Mouse (Mus musculus): ENCODE data around the gene Cdkl3. TPM values are rescaled to one million over a fixed set of nuclear protein-coding genes. Genes with fewer than 3 reads are reported as not detected.
"Not testable (repeated sequence)": the region's sequence is repeated elsewhere in the genome, so short reads cannot be mapped to it uniquely, and the experiment has no call there.

Cdkl3 gene
- total RNA-seq, 2 experiments from 2014 or later = 1.5 to 3.2 TPM

DNA sequence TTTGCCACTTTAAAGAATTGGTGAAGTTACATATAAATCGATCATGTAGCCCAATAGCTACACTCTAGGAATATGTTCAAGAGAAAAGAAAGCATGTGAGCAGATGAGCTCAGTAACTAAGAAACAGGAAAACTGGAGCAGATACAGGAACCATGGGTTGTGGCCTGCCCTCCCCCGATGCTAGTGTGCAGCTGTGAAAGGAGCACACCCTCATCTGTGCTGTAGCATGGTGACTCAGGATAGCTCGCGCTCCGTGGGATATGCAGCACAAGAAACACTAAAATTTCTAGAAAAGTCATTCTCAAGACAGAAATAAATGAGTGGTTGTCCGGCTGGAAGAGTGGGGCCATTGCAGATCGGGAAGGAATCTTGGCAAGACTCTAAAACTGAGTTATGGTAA is 113.1 kb downstream of the Cdkl3 start:
- H3K4me3 ChIP-seq = no peak overlapping the region
- intact Hi-C loops (cut with DNase I) = no loop called here
- H3K27ac ChIP-seq = no peak overlapping the region
- no peak for TF ChIP-seq CTCF (IDR thresholded peaks at IDR 0.05)
- DNase-seq = no peak

DNA sequence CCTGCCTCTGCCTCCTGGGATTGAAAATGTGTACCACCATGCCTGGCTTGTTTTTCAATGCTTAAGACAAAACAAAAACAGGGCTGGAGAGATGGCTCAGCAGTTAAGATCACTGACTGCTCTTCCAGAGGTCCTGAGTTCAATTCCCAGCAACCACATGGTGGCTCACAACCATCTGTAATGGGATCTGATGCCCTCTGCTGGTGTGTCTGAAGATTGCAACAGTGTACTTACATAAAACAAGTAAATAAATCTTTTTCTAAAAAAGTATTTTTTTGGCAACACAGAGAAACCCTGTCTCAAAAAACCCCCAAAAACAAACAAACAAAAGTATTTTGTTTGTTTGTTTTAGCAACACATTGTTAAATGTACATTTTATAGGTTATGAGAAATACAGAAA is 116.4 kb downstream of the Cdkl3 start:
- H3K4me3 ChIP-seq; H3K27ac ChIP-seq; intact Hi-C loops (cut with DNase I); DNase-seq: not testable (repeated sequence)
- peak; percentile 48 for TF ChIP-seq CTCF (IDR thresholded peaks at IDR 0.05)

GRCm38 (mm10) chr11:52122045-52122444 is 118.0 kb downstream of the Cdkl3 start:
- intact Hi-C loops (cut with DNase I) = no loop called here
- no peak for TF ChIP-seq CTCF (IDR thresholded peaks at IDR 0.05)
- no peak overlapping the region for H3K4me3 ChIP-seq

GRCm38 (mm10) chr11:52124468-52124867 is 120.4 kb downstream of the Cdkl3 start:
- TF ChIP-seq CTCF (IDR thresholded peaks at IDR 0.05) = no peak
- no peak overlapping the region for H3K27ac ChIP-seq
- intact Hi-C loops (cut with DNase I) = no loop called here
- no peak overlapping the region for H3K4me3 ChIP-seq
- DNase-seq = no peak

More at GRCm38 (mm10) chr11:52122045-52122444, 118.0 kb downstream of the Cdkl3 start:
- H3K27ac ChIP-seq = no peak overlapping the region
- DNase-seq = no peak

GRCm38 (mm10) chr11:52127169-52127568 is 123.1 kb downstream of the Cdkl3 start:
- intact Hi-C loops (cut with DNase I) = loop anchor here (5.0 kb wide), 1 partner anchor 310 kb away; no protein-coding TSS in a partner anchor

DNA sequence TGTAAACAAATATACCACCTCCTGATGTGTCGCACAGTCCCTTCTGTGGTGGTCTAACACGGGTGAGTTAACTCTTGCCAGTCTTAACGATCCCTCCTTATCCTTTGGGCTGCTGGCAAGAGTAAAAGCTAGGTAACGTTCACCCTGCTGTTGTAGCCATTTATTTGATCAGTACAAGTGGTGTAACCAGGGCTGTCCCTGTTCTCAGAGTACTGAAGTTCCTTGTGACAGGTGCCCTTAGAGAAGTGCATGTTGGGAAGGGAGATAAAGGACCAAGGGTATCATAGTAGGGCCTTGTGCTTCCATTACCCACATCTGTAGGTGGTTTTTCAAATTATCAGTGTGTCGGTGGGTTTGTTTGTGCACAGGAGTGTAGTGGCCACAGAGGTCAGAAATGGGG is 123.7 kb downstream of the Cdkl3 start:
- H3K4me3 ChIP-seq = no peak overlapping the region
- TF ChIP-seq CTCF (IDR thresholded peaks at IDR 0.05) = no peak
- H3K27ac ChIP-seq = no peak overlapping the region
- DNase-seq = no peak
- intact Hi-C loops (cut with DNase I) = loop anchor here (5.0 kb wide), 1 partner anchor 310 kb away; no protein-coding TSS in a partner anchor

More at GRCm38 (mm10) chr11:52127169-52127568, 123.1 kb downstream of the Cdkl3 start:
- H3K27ac ChIP-seq = no peak overlapping the region
- no peak for DNase-seq
- TF ChIP-seq CTCF (IDR thresholded peaks at IDR 0.05) = no peak
- H3K4me3 ChIP-seq = no peak overlapping the region

DNA sequence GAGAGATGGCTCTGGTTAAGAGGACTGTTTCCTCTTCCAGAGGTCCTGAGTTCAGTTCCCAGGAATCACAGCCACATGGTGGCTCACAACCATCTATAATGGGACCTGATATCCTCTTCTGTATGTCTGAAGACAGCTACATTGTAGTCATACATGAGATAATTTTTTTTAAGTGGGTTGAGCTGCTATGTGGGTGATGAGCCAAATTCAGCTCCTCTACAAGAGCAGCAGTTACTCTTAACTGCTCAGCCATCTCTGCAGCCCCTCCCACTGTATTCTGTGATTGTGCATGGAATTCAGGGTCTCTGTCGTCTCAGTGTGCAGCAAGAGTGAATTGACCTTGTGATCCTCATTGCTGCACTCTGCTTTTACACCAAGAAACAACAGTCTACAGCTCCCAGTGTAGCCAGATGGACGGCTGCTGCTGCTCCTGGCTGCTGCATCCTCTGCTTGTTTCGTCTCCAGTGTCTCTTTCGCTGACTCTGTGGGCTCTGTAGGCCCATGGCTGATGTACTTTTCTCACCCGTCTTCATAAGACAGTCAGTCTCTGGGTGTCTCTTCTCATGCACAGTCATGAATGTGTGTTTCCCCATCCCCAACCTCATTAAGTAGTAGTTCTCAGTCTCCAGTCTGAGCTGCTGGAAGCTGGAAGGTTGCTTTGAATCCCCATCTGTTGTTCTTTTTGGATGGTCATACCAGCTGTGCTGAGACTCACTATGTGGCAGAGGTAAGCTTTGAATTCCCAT is 124.5 kb downstream of the Cdkl3 start:
- intact Hi-C loops (cut with DNase I) = loop anchor here (5.0 kb wide), 1 partner anchor 311 kb away; no protein-coding TSS in a partner anchor
- DNase-seq = no peak
- TF ChIP-seq CTCF (IDR thresholded peaks at IDR 0.05) = no peak
- Histone ChIP-seq H3K27ac (no peak overlapping the region), H3K4me3 (no peak overlapping the region)

DNA sequence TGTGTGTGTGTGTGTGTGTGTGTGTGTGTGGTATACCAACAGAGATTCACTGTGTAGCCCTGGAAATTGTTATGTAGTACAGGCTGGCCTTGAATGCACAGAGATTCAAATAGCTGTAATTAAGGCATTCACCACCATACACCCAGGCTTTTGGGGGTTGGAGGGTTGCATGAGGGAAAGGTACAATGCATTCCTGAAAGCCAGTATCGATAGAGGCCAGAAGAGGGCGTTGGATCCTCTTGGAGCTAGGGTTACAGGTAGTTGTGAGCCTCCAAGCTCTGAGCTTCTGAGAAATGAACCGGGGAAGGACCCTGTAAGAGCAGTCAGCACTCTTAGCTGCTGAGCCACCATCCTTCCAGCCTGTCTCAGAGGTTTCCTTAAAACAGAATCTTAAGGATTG is 125.2 kb downstream of the Cdkl3 start:
- intact Hi-C loops (cut with DNase I) = loop anchor here (5.0 kb wide), 1 partner anchor 312 kb away; no protein-coding TSS in a partner anchor
- TF ChIP-seq CTCF (IDR thresholded peaks at IDR 0.05) = peak; percentile 39
- Histone ChIP-seq H3K4me3 (peak overlapping the region; percentile 51; the same call in 1 of the 2 replicates), H3K27ac (peak overlapping the region; percentile 77)
- DNase-seq = no peak

DNA sequence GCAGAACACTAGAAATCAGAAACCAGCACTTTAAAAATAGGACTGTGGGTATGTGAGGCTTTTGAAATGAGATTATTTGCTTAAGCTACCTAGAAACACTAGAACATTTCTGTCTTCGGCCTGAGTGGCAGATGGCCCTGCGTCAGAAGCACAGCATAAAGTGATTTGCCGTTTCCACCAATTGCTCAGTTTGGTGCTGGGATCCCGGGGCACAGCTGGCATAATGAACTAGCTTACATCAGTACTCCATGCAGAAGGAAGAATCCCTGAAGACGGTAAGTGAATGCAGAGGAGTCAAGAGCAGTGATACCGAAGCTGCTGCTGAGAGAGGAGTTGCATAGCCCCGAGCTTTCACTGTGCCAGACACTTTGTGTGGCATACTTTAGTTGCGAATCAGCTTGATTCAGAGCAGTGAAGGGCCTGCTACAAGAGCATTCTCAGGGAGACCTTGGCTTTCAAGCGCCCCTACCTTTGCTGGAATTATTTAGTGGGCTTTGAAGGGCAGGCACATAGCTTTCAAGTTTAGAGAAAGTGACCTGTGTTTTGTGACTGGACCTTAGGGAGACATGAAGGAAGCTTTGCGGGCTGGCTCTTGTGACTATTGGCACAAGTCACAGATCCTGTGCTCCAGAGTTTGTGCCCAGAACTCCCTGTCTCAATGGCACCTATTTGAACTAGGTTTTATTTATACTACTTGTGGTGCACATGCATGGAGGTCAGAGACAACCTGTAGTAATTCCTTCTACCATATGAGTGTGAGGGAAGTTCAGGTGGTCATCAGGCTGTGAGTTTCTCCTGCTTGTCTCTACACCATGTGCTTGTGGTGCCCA is 125.8 kb downstream of the Cdkl3 start:
- peak overlapping the region; percentile 77 for H3K27ac ChIP-seq
- H3K4me3 ChIP-seq = peak overlapping the region; percentile 51
- DNase-seq = peak; percentile 37
- no peak for TF ChIP-seq CTCF (IDR thresholded peaks at IDR 0.05)
- intact Hi-C loops (cut with DNase I) = loop anchor here (5.0 kb wide), 1 partner anchor 313 kb away; no protein-coding TSS in a partner anchor

DNA sequence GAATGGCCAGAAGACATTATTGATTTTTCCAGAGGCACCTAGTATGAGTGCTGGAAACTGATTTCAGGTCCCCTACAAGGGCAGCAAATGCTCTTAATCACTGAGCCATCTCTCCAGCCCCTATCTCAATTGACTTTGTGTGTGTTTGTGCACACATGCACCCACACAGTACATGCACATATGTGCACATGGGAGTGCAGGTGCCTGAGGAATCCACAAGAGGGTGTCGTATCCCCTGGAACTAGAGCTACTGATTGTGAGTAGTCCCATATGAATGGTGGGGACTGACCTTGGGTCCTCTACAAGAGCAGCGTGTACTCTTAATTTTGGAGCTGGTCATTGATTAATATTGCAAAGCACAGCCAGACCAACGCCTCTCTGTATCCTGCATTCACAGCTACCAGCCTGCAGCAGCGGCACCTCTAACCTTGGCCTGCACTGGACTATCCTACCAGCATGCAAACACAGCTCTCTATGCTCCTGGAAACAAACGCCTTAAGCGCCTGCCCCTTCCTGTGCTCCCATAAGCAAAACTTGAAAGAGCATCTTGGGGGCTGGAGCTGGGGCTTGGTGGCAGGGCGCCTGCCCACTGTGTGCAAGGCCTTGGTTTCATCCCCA is 126.5 kb downstream of the Cdkl3 start:
- peak overlapping the region; percentile 77 for H3K27ac ChIP-seq
- intact Hi-C loops (cut with DNase I) = no loop called here
- peak; percentile 36; the same call in 1 of the 2 replicates for TF ChIP-seq CTCF (IDR thresholded peaks at IDR 0.05)
- DNase-seq = no peak
- peak overlapping the region; percentile 51 for H3K4me3 ChIP-seq

Small RNA genes lying within 50 kb of the gene (microRNA-seq; reads per million reads assigned to microRNA genes)
- gene Gm24157 (not detected), gene Mir3061 (42.6 reads per million, percentile 29 among the genes with 10 or more reads in this experiment)

Other genes starting within 250 kb of the Cdkl3 start
- gene Sec24a, start 240.6 kb upstream of the Cdkl3 start, total RNA-seq (2021) = 10 to 100 TPM; 41.1 to 56.0 TPM
- gene Sar1b, start 240.5 kb upstream of the Cdkl3 start, total RNA-seq (2021) = 100 to 1,000 TPM; 439 to 509 TPM
- 1 to 10 TPM; 7.8 to 7.9 TPM for gene Jade2, start 146.6 kb upstream of the Cdkl3 start, total RNA-seq (2021)
- gene Cdkn2aipnl, start 36.6 kb upstream of the Cdkl3 start, total RNA-seq (2021) = 10 to 100 TPM; 16.9 to 30.0 TPM
- 100 to 1,000 TPM; 519 to 559 TPM for gene Ube2b, start 3.5 kb upstream of the Cdkl3 start, total RNA-seq (2021)
- 10 to 100 TPM; 43.2 to 54.0 TPM for gene Ppp2ca, start 94.5 kb downstream of the Cdkl3 start, total RNA-seq (2021)
- gene Olfr1373, start 141.3 kb downstream of the Cdkl3 start, total RNA-seq (2021) = not detected
- gene Olfr1371, start 209.8 kb downstream of the Cdkl3 start, total RNA-seq (2021) = not detected
- 100 to 1,000 TPM; 269 to 292 TPM for gene Skp1a, start 227.8 kb downstream of the Cdkl3 start, total RNA-seq (2021)